Mouse (Mus musculus) megakaryocyte, embryonic 14.5 days (primary cell): ENCODE results near the gene Hapln4. TPM values are rescaled to one million over a fixed set of nuclear protein-coding genes. Genes with fewer than 3 reads are reported as not detected.
A peak's percentile ranks its signal among the peaks of the same experiment; 100 is the strongest.

Source experiments
- H3K27me3 ChIP-seq: replicated peaks from 2 replicates; pipeline ENCODE3; 2012; ENCODE audit warnings: inconsistent platforms
- H3K36me3 ChIP-seq: replicated peaks from 2 replicates; pipeline ENCODE3; 2012; ENCODE audit warnings: low read length, inconsistent platforms, mixed read lengths
- H3K4me1 ChIP-seq: 2 replicates; pipeline ENCODE4 v1.6.1; 2012; ENCODE audit warnings: inconsistent platforms
- H3K4me3 ChIP-seq: replicated peaks from 2 replicates; pipeline ENCODE3; 2012; ENCODE audit warnings: moderate library complexity, mild to moderate bottlenecking, inconsistent platforms
- H3K9me3 ChIP-seq: 2 replicates; pipeline ENCODE4 v1.6.1; 2012; ENCODE audit warnings: inconsistent platforms
- FLI1 ChIP-seq: IDR thresholded peaks from 2 replicates; pipeline ENCODE4 v1.6.1; 2012; ENCODE audit warnings: low read length, inconsistent platforms, mixed read lengths
- GATA1 ChIP-seq: IDR thresholded peaks from 3 replicates; pipeline ENCODE4 v1.6.1; 2012; ENCODE audit warnings: mixed read lengths, low read length, inconsistent platforms, borderline replicate concordance
- polyA plus RNA-seq: library from polyadenylated mRNA; stranded (reverse); fragments of >175 nt; gene quantifications from 2 replicates; pipeline ENCODE4 v1.2.3, GENCODE M21; 2012; ENCODE audit warnings: low replicate concordance; ENCODE audit not compliant: insufficient read depth

The Hapln4 gene
- polyA plus RNA-seq, 1 experiment = not detected

GRCm38 (mm10) chr8:70117611-70118010 lies 34.4 kb downstream of the Hapln4 start:
- TF ChIP-seq GATA1 = no peak
- TF ChIP-seq FLI1 = no peak
- no peaks in the 10 kb centered on the region for H3K36me3 ChIP-seq
- H3K4me3 ChIP-seq = no peak overlapping the region
- H3K4me1 ChIP-seq = peaks cover 9% of the 10 kb centered on the region; the same call in 1 of the 2 replicates
- H3K27me3 ChIP-seq = peaks cover 96% of the 10 kb centered on the region
- H3K9me3 ChIP-seq = no peaks in the 10 kb centered on the region

DNA sequence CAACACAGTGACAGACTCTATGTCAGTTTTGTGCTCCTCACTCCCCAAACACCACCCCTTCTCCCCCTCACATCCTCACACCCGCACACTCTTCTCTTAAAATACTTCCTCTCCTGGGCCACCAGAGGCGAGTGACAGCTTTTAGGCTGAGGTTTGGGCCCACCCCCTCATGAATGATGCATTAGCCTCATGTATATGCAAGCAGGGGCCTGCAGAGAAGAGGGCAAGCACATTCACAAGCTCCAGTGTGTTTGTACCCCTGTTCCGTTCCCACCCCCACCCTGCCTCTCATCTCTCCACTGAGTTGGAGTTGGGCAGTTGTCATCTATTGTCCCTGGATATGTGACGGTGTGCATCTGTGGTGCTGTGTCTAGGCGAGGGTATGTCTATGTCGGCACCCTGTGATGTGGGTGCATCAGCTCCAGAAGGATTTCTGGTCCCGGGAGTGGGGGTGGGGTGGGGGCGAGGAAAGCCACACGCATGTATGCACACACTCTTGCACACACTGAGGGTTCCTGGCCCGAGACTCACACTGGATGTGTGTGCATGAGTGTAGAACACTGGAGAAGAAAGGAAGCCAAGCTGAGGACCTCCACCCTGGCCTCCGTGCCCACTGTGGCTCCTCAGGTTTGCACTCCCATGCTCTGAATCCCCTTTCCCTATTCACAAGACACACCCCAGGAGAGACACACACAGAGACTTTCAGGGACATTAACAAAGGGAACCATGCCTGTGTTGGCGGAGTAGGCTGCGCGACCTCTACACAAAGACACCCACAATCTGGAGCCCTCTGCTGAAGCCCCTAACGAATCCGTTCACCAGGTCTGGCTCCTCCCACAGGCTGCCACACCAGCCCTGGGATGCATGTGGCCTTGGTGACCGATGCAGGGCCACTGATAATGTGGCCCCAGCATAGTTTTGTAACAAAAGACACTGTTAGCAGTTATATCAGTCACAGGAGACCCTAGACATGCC lies 35.8 kb downstream of the Hapln4 start:
- no peak overlapping the region for H3K4me3 ChIP-seq
- peaks cover 7% of the 10 kb centered on the region; the same call in 1 of the 2 replicates for H3K4me1 ChIP-seq
- no peaks in the 10 kb centered on the region for H3K9me3 ChIP-seq
- TF ChIP-seq GATA1 (no peak), FLI1 (no peak)
- peaks cover 89% of the 10 kb centered on the region for H3K27me3 ChIP-seq
- H3K36me3 ChIP-seq = no peaks in the 10 kb centered on the region

DNA sequence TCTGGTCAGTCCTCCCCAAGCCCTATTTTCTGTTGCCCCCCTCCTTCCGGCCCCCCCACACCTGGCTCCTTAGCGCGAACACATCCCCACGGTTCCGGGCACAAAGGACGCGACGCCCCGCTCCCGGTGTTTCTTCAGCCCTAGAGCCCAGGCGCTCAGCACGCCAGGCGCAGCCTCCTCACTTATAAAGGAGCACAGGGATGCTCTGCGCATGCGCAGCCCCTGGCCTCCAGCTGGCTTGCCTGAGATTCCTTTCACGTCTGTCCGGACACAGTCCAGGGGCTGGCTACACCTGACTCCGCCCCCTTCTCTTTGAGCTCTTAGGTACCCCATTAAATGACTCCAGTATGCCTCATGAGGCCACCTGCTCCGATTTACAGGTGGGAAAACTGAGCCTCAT lies 37.4 kb downstream of the Hapln4 start, which contains the start of gene Ncan:
TSS of gene Ncan (minus strand) at position 207 of the 400 bp plus-strand sequence.
- Histone ChIP-seq H3K9me3 (no peaks in the 10 kb centered on the region), H3K27me3 (peaks cover 85% of the 10 kb centered on the region), H3K4me3 (no peak within 1 kb of the TSS), H3K36me3 (no peaks in the 10 kb centered on the region), H3K4me1 (peaks cover 7% of the 10 kb centered on the region; the same call in 1 of the 2 replicates)
- TF ChIP-seq GATA1 = no peak
- TF ChIP-seq FLI1 = no peak

GRCm38 (mm10) chr8:70122863-70123262 lies 39.6 kb downstream of the Hapln4 start:
- no peaks in the 10 kb centered on the region for H3K9me3 ChIP-seq
- H3K27me3 ChIP-seq = peaks cover 68% of the 10 kb centered on the region
- TF ChIP-seq GATA1 (no peak), FLI1 (no peak)
- no peak overlapping the region for H3K4me3 ChIP-seq
- no peaks in the 10 kb centered on the region for H3K36me3 ChIP-seq
- peaks cover 15% of the 10 kb centered on the region for H3K4me1 ChIP-seq

DNA sequence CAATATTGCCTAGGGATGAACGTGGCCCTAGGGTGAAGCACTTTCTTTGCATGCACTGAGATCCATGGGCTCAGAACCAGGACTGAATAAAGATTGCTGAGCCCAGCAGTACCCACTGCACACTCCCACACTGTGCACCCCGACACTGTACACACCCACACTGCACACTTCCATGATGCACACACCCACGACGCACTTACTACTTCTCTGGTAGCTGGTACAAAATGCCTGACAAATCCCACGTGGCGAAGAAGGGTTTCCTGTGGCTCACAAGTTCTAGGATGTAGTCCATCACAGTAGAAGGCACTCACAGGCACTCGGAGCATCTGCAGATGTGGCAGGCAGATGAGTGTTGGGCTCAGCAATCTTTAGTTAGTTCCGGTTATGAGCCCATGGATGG lies 41.7 kb downstream of the Hapln4 start:
- Histone ChIP-seq H3K4me1 (peaks cover 18% of the 10 kb centered on the region), H3K4me3 (no peak overlapping the region), H3K27me3 (peaks cover 49% of the 10 kb centered on the region), H3K36me3 (no peaks in the 10 kb centered on the region), H3K9me3 (no peaks in the 10 kb centered on the region)
- TF ChIP-seq GATA1 = no peak
- no peak for TF ChIP-seq FLI1

DNA sequence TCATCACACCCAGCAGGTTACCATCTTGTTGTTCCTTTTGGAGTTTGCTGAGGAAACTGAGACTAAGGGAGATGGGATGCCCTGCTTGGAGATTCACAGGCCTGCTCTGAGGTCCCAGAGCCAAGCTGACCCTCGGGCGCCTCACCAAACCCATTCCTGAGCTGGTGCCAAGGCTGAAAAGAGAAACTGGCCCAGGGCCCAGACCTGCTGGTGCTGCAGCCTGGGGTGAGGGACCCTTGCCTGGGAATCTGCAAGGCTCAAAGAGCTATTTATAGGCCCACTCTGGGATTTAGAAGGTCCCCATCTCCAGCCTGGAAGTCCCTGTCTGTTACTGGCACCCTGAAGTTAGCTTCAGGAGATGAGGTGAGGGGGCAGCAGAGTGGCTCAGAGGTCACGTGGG lies 45.2 kb downstream of the Hapln4 start:
- Histone ChIP-seq H3K27me3 (peaks cover 19% of the 10 kb centered on the region), H3K4me1 (peaks cover 41% of the 10 kb centered on the region), H3K9me3 (no peaks in the 10 kb centered on the region), H3K36me3 (peaks cover 13% of the 10 kb centered on the region), H3K4me3 (no peak overlapping the region)
- TF ChIP-seq FLI1 (no peak), GATA1 (no peak)

DNA sequence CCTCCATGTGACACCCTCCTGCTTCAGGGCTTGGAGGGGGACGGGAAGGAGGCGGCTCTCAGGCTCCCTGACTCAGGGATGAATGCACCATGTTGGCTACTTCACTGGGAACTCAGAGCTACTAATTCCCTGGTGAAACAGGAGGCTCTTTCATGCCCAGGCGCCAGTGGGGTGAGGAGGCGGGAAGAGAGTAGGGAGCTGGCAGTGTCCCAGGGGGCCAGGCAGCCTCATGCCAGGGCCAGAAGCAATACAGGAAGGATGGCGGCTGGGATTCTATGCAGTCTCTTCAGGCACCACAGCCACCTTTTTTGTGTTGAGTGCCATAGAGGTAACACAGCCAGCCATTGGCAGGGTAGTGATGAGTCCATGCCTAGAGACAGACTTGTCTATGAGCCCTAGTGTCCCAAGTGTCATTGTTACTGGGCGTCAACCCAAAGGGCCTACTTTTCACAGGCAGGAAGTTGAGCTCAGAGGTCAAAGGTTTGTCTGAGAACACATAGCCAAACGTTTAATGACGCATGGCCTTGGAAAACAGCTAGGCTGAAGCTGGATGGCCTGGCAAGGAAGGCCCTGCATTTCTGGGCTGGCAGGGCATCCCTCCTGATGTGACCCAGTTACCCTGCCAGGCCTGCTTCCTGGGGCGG lies 46.2 kb downstream of the Hapln4 start:
- peaks cover 51% of the 10 kb centered on the region for H3K4me1 ChIP-seq
- H3K36me3 ChIP-seq = peaks cover 23% of the 10 kb centered on the region
- H3K4me3 ChIP-seq = no peak overlapping the region
- H3K9me3 ChIP-seq = no peaks in the 10 kb centered on the region
- TF ChIP-seq GATA1 (no peak), FLI1 (no peak)
- peaks cover 14% of the 10 kb centered on the region for H3K27me3 ChIP-seq

DNA sequence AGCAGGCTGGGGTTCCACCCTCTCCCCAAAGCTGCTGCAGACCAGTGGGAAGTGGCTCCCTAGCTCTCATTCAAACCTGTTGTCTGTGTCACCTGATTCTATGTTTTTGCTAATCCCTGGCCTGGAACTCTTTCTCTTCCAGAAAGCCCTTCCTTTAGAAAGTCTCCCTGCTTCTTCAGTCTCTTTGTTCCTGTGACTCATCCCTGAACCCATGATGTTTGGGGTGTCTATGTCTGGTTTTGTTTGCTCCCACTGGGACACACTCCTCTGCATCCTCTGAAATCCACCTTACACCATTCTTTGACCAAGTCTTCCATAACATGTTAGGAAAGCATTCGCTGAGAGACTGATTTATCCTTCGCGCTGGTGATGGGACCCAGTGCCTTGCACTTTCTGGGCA lies 46.8 kb downstream of the Hapln4 start:
- H3K4me1 ChIP-seq = peaks cover 57% of the 10 kb centered on the region

GRCm38 (mm10) chr8:70131166-70131883 lies 48.1 kb downstream of the Hapln4 start, which contains the start of gene Nr2c2ap:
Nr2c2ap (plus strand) TSS chr8:70131333.
- TF ChIP-seq GATA1 (no peak), FLI1 (no peak)
- Histone ChIP-seq H3K36me3 (peaks cover 42% of the 10 kb centered on the region), H3K9me3 (no peaks in the 10 kb centered on the region)

More for the DNA sequence above, 46.8 kb downstream of the Hapln4 start:
- H3K9me3 ChIP-seq = no peaks in the 10 kb centered on the region
- TF ChIP-seq GATA1 (no peak), FLI1 (no peak)
- peaks cover 9% of the 10 kb centered on the region for H3K27me3 ChIP-seq
- H3K4me3 ChIP-seq = no peak overlapping the region
- H3K36me3 ChIP-seq = peaks cover 29% of the 10 kb centered on the region

More at GRCm38 (mm10) chr8:70131166-70131883, 48.1 kb downstream of the Hapln4 start, which contains the start of gene Nr2c2ap:
- Histone ChIP-seq H3K4me1 (peaks cover 64% of the 10 kb centered on the region), H3K4me3 (peak within 1 kb of the TSS; percentile 93), H3K27me3 (no peaks in the 10 kb centered on the region)
